Mouse (Mus musculus) fibroblast of lung, adult 2 months (primary cell): ENCODE data around the gene Gm3336.

Source experiments
- DNase-seq: peaks from one replicate; pipeline ENCODE4 v3.0.0-alpha.2; 2011; ENCODE audit warnings: low read depth

Gm3336 gene

DNA sequence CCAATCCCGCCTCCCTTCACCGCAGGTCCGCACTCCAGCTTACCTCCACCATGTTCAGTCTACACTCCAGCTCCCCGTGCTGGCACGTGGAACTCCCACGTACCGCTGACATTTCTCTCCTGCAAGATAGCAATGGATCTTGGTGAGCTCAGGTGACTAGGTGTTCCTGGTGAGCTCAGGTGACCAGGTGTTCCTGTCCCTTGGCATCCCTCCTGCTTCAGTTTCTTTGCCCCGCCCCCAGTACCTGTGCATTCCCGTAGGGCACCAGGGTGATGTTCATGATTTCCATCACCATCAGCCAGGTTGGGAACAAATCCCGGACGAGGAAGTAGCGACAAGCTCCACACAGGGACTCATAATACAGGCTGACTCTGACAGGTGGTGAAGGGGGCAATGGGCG, 46.3 kb downstream of the Gm3336 start:
- DNase-seq = no peak

DNA sequence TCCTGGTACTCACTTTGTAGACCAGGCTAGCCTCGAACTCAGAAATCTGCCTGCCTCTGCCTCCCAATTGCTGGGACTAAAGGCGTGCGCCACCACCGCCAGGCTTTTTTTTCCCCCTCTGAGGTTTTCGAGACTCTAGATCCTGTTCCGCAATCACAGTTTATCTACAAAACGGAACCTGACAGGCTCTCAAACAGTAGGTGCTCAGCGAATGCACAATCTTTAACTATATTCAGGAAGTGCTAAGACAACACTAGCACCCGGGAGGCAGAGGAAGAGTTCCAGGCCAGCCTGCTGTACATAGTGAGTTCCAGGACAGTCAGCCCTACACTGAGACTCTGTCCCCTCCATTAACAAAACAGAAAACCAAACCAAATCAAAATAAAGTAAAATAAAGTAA, 47.0 kb downstream of the Gm3336 start:
- no peak for DNase-seq

DNA sequence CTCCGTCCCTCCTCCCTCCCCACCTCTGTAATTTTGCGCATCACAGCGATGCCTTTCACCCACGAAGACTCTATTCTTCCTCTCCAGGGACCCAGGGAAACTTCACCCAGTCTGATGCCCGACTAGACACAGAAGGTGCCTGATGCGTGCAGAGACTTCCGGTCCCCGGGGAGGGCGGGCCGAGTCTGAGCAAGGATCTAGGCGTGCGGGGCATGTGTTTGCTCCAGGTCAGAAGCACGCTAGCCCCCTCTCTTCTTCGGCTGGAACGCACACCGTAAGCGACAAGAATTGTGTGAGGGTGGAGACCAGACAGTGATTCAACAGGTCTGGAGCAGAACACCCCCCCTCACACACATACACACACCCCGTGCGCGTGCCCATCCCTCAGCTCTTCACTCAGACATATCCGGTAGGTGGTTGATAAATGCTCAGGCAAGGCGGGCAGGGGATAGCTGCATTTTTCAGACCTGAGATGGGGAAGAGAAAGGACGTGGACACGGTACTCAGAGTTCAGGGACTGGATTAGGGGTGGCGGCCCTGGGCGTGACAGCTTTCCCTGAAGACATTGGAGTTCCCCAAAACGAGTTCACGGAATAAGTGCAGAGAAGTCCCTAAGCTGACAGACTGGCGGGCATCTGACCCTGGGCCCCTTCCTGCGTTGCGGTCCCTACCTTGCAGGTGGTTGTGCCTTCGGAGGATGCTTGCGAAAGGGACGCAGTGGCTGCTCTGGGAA, 47.7 kb downstream of the Gm3336 start:
- no peak for DNase-seq

DNA sequence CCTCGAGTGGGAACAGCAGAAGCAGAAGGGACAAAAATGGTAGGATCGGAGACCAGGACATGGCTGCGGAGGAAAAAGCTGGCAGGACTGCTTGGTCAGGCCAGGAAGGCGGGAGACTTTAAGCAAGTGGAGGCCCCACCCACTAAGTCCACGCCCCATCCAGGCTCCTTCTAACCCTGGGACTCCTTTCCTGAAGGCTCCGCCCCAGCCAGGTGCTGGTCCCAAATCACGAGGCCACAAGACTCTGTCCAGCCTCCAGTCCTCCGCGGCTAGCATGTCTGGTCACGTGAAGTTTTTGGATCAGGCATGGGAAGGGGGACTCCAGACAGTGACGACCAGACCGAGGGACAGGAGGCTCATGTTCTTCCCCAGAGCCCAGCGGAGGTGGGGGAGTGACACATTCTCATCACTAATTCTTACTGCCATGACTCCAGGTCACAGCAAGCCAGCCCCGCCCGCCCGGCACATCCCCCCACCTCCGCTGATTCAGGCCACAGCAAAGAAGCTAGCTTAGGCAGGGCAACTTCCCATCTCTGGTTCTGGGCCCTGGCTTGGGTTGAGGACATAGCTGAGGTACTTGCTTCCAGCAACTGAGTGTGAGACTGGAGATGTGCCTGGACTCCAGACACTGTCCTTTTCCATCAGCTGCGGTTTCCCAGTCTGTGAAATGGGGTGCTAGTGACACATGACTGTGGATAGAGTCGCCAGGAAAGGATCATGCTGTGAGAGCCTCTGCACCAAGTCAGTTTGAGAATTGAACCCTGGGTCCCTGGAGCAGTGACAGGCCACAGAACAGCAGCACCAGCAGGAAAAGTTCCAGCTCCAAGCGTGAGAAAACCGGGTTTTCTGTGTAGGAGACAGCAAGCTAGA, 48.5 kb downstream of the Gm3336 start:
- no peak for DNase-seq

- DNase-seq = no peak
Observed at GRCm38 (mm10) chr8:70767503-70767902, 49.2 kb downstream of the Gm3336 start.

GRCm38 (mm10) chr8:70768231-70768776, 50.0 kb downstream of the Gm3336 start:
- DNase-seq = no peak

DNA sequence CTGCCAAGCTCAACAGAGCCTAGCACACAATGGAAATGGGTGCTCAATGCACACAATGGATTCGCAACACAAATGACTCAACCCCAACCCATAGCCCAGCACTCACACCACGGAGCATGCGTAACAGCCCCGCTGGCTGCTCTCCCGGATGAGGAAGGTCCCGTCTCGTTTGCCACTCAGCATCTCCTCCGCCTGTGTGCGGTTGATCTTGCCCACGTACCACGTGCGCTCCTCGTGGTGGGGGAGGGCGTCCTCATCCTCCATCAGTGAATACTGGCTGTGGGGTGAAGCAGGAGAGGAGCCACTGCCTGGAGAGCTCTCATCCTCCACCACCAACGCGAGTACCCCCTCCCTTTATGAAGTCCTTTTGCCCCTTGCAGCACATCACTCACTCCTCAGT, 50.6 kb downstream of the Gm3336 start:
- DNase-seq = no peak

- peak; percentile 79 for DNase-seq
Observed at GRCm38 (mm10) chr8:70769359-70769758, 51.0 kb downstream of the Gm3336 start.

DNA sequence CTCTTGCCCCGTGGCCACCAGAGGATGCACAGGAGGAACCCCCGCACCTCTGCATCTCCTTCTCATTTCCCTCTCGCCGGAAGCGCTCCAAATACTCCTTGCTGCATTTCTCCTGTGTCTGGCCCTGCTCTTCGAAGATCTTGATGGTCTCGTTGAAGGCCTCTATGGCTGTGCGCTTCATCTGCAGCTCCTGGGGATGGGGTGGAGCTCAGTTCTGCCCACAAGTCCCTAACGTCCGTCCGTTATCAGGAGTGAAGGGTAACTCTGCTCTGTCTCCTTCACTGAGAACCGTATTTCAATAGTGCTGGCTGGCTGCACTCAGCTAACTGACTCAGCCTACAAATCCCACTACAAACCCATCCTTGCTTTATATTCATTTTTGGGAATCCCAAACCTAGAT, 51.5 kb downstream of the Gm3336 start:
- no peak for DNase-seq

- DNase-seq = no peak
Observed at GRCm38 (mm10) chr8:70770748-70771147, 52.4 kb downstream of the Gm3336 start.

DNA sequence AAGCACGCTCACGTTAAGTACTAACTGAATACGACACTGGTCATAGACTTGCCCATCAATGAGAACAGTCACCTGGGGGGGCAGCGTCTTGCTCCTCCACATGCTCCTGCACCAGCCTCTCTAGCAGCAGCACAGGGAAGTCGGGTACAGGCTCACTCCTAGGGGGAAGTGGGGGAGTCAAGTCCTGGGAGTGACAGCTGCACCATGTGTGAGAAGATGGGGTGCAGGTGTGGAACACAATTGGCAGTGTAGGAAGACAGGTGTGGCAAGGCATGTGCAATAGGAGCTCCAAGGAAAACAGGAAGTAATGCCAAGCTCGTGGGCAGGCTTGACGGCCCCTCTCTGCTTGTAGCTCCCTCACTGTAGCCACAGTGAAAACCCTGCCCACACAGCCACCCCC, 52.9 kb downstream of the Gm3336 start:
- DNase-seq = no peak

DNA sequence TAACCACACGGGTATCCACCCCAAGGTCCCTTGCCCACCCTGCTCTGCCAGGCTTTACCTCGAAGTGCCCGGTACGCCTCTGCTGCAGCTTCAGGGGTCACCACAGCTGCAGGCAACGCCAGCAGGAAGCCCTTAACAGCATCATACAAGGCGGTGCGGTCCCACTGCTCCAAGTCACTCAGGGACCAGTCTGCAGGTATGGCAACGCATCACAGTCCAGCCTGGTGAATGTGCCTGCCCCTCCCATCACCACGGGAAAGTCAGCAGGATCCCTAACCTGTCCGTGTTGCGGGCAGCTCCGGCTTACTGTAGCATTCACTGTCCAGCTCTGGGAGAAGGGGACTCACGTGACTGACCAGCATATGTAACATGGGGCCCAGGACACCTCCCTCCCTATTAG, 53.7 kb downstream of the Gm3336 start:
- no peak for DNase-seq
